Mouse (Mus musculus) cerebellum, adult 2 months (tissue): ENCODE results near the gene Atf7ip. TPM values are rescaled to one million over a fixed set of nuclear protein-coding genes. Genes with fewer than 3 reads are reported as not detected.

Experiments
- DNase-seq, 2 experiments: peaks; one replicate each; pipeline ENCODE4 v3.0.0; 2021
- H3K27ac ChIP-seq: fragments of 200-500 bp; 2 replicates; pipeline ENCODE4 v1.5.1; 2012; ENCODE audit warnings: low read length, control low read depth, inconsistent platforms; ENCODE audit not compliant: insufficient read depth
- H3K27me3 ChIP-seq: fragments of 200-500 bp; 2 replicates; pipeline ENCODE4 v1.6.1; 2012; ENCODE audit warnings: inconsistent platforms, mild to moderate bottlenecking, low read length, moderate library complexity; ENCODE audit not compliant: control insufficient read depth, insufficient read depth
- H3K4me1 ChIP-seq: fragments of 200-500 bp; 2 replicates; pipeline ENCODE4 v1.6.1; 2011; ENCODE audit warnings: low read length; ENCODE audit not compliant: control insufficient read depth, insufficient read depth
- H3K4me3 ChIP-seq: fragments of 200-500 bp; replicated peaks from 2 replicates; pipeline ENCODE3; 2011; ENCODE audit warnings: mild to moderate bottlenecking, low read depth, low read length, control low read depth; ENCODE audit not compliant: insufficient read depth
- CTCF ChIP-seq: fragments of 200-500 bp; IDR thresholded peaks from 2 replicates; pipeline ENCODE4 v1.5.1; 2011; ENCODE audit warnings: low read depth, mild to moderate bottlenecking, control low read depth, low read length, moderate library complexity, borderline replicate concordance; ENCODE audit not compliant: insufficient read depth
- POLR2A ChIP-seq: fragments of 200-500 bp; IDR thresholded peaks from 2 replicates; pipeline ENCODE4 v1.6.1; 2011; ENCODE audit warnings: low read length, control low read depth, borderline replicate concordance; ENCODE audit not compliant: insufficient read depth
- WGBS: fragments of 180-500 bp; shearing (Covaris S2); methylation state at CpG from one replicate; pipeline ENCODE4 v1.1.7; 2018; 5-methylcytosine and 5-hydroxymethylcytosine counted together
- polyA plus RNA-seq: library from polyadenylated mRNA; depleted of rRNA; stranded (reverse); fragments of >200 nt; gene quantifications from 2 replicates; pipeline ENCODE4 v1.2.3, GENCODE M21; 2012

Gene Atf7ip
- polyA plus RNA-seq, 1 experiment, result 83.0 TPM

DNA sequence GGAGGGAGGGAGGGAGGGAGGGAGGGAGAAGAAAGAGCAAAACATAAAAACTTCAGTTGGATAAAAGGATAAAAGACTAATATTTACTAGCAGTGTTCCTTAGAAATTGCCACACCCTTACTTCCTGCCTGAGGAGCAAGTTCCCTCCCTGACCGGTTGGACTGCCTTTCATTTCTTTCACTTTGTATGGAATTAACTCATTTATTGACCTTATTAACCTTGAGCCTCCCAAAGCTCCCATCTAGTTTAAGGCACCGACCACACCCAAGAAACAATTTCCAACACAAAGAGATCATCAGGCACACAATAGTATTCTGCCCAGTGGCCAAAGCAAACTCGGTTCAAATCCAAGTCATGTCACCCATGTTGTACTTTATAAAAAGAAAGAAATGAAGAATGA is 16.1 kb upstream of the Atf7ip start:
- Histone ChIP-seq H3K4me1 (no peaks in the 10 kb centered on the region), H3K27ac (no peak overlapping the region), H3K4me3 (no peak overlapping the region), H3K27me3 (no peaks in the 10 kb centered on the region)
- no peak for DNase-seq
- no peak for TF ChIP-seq CTCF
- TF ChIP-seq POLR2A, result no peak
- WGBS, result 87% methylated on average over 3 of the region's 3 CpGs

DNA sequence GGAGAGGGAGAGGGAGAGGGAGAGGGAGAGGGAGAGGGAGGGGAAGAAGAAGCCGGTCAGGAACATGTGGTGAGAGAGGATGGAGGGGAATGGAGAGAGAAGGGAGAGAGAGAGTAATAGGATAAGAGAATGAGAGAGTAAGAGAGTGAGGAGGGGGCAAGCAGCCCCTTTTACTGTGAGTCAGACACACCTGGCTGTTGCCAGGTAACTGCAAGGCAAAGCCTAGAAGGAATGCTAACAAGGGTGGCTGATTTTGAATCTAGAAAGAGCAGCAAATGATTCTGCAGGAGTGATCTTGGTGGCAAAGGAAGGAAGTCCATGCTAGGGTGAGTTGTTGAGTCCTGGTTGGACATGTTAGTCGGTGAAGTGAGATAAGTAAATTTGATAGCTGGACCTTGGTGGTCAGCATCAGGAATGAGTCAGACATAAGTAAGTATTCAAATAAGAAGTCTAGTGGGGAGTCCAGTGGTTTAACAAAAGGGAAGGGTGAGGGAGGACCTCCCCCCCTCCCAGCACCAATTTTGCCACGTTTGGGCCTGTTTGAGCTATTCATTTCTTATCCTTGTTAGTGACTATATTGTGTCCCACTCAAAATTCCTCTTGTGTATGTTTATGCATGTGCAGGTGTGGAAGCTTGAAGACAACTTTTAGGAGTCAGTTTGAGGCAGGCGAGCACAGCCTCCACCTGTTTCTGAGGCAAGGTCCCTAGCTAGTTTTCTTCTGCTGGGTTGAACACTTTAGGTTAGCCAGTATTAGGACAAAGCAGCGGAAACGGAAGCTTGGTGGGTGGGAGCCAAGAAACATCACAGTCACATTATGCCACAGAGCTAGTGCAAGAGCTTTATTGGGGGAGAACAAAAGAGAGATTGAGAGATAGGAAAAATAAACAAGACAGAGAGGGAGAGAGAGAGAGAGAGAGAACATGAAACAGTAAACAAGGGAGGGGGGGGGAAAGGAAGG is 15.2 kb upstream of the Atf7ip start:
- no peak overlapping the region for H3K27ac ChIP-seq
- no peaks in the 10 kb centered on the region for H3K4me1 ChIP-seq
- WGBS, result 55% methylated on average over 6 of the region's 6 CpGs

GRCm38 (mm10) chr6:136491631-136492030 is 14.3 kb upstream of the Atf7ip start:
- no peak overlapping the region for H3K27ac ChIP-seq
- H3K27me3 ChIP-seq, result no peaks in the 10 kb centered on the region
- no peaks in the 10 kb centered on the region for H3K4me1 ChIP-seq
- no peak for TF ChIP-seq POLR2A
- no peak overlapping the region for H3K4me3 ChIP-seq
- WGBS, result 83% methylated on average over 5 of the region's 5 CpGs
- DNase-seq, result no peak

More for the DNA sequence above, 15.2 kb upstream of the Atf7ip start:
- no peaks in the 10 kb centered on the region for H3K27me3 ChIP-seq
- H3K4me3 ChIP-seq, result no peak overlapping the region
- no peak for DNase-seq
- TF ChIP-seq CTCF (no peak), POLR2A (no peak)

GRCm38 (mm10) chr6:136492251-136492650 is 13.7 kb upstream of the Atf7ip start:
- TF ChIP-seq CTCF (no peak), POLR2A (no peak)
- WGBS, result 91% methylated on average over 4 of the region's 4 CpGs
- H3K4me1 ChIP-seq, result no peaks in the 10 kb centered on the region
- no peak overlapping the region for H3K4me3 ChIP-seq
- DNase-seq, result no peak
- H3K27ac ChIP-seq, result no peak overlapping the region
- no peaks in the 10 kb centered on the region for H3K27me3 ChIP-seq

- WGBS, result 89% methylated on average over 7 of the region's 7 CpGs
- DNase-seq, result no peak
- no peak overlapping the region for H3K27ac ChIP-seq
- H3K4me3 ChIP-seq, result no peak overlapping the region
- H3K4me1 ChIP-seq, result no peaks in the 10 kb centered on the region
- no peaks in the 10 kb centered on the region for H3K27me3 ChIP-seq
- no peak for TF ChIP-seq CTCF
- TF ChIP-seq POLR2A, result no peak
These were observed 12.5 kb upstream of the Atf7ip start for GRCm38 (mm10) chr6:136493486-136493885.

DNA sequence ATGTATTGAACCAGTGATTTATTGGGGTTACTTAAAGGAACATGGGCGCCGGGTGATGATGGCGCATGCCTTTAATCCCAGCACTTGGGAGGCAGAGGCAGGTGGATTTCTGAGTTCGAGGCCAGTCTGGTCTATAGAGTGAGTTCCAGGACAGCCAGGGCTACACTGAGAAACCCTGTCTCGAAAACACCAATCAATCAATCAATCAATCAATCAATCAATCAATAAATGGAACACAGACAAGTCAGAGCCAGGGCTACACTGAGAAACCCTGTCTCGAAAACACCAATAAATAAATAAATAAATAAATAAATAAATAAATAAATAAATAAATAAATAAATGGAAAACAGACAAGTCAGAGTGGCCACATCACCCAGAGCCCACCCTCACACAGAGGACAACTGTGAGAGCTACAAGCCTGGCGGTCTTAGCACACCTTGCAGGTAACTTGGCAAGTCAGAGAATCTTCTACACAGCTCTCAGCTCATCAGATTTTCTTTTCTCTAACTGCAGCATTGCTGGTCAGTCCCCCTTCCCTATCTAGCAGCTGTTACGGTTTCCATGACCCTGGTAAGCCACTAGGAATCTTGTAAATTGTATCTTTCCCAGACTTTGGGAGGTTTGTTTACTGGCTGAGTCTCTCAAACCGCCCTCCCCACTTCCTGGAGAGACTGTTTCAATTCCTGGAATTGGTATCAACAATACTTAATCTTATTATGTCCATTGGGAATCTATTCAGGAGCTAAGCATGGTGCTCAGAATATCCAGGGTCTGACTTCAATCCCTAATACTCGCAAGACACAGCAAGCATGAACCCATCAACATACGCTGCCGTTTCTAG is 11.8 kb upstream of the Atf7ip start:
- TF ChIP-seq POLR2A, result no peak
- no peak for TF ChIP-seq CTCF
- Histone ChIP-seq H3K27ac (no peak overlapping the region), H3K4me3 (no peak overlapping the region), H3K4me1 (no peaks in the 10 kb centered on the region), H3K27me3 (no peaks in the 10 kb centered on the region)
- WGBS, result 90% methylated on average over 12 of the region's 12 CpGs
- DNase-seq, result no peak

- H3K27me3 ChIP-seq, result no peaks in the 10 kb centered on the region
- H3K27ac ChIP-seq, result no peak overlapping the region
- TF ChIP-seq CTCF (no peak), POLR2A (no peak)
- WGBS, result 93% methylated on average over 12 of the region's 12 CpGs
- DNase-seq, result no peak
- no peak overlapping the region for H3K4me3 ChIP-seq
- H3K4me1 ChIP-seq, result no peaks in the 10 kb centered on the region
These were observed 10.9 kb upstream of the Atf7ip start for GRCm38 (mm10) chr6:136495023-136495422.

- WGBS, result 65% methylated on average over 5 of the region's 5 CpGs
- no peak for TF ChIP-seq CTCF
- H3K27me3 ChIP-seq, result no peaks in the 10 kb centered on the region
These were observed 8.2 kb upstream of the Atf7ip start for GRCm38 (mm10) chr6:136497744-136498143.

More at GRCm38 (mm10) chr6:136497744-136498143, 8.2 kb upstream of the Atf7ip start:
- Histone ChIP-seq H3K4me3 (no peak overlapping the region), H3K4me1 (no peaks in the 10 kb centered on the region), H3K27ac (no peak overlapping the region)
- no peak for DNase-seq
